Mouse (Mus musculus) cortical plate, adult 2 months (tissue): ENCODE results near the gene Apobec1.

ENCODE experiments used
- CTCF ChIP-seq: fragments of 200-500 bp; IDR thresholded peaks from 2 replicates; pipeline ENCODE4 v1.5.1; 2011; ENCODE audit warnings: mild to moderate bottlenecking, control low read depth, low read length; ENCODE audit not compliant: insufficient read depth; ENCODE audit errors: extremely low read depth
- POLR2A ChIP-seq: fragments of 200-500 bp; IDR thresholded peaks from 2 replicates; pipeline ENCODE4 v1.6.1; 2011; ENCODE audit warnings: mild to moderate bottlenecking, low read length, control low read depth; ENCODE audit not compliant: insufficient read depth; ENCODE audit errors: extremely low read depth

- TF ChIP-seq POLR2A: no peak
- no peak for TF ChIP-seq CTCF
Observed at GRCm38 (mm10) chr6:122591027-122591758, 11.1 kb downstream of the Apobec1 start.
